Mouse (Mus musculus) lung, embryonic 15.5 days (tissue): ENCODE measurements around the gene Smim6. TPM values are rescaled to one million over a fixed set of nuclear protein-coding genes. Genes with fewer than 3 reads are reported as not detected.

ENCODE experiments used
- polyA plus RNA-seq: library from polyadenylated mRNA; unstranded; fragments of >200 nt; fragmentation: Nextera tagmentation; extraction: Ambion mirVana; gene quantifications from 2 replicates; pipeline ENCODE4 v1.2.1, GENCODE M21; 2015

The Smim6 gene
- polyA plus RNA-seq, 1 experiment from 2014 or later, result 25.5 TPM

Other genes with a start within 250 kb of the Smim6 start
- gene Grb2, start 203.4 kb upstream of the Smim6 start, polyA plus RNA-seq, result 85.6 and 91.0 TPM in 2 replicates
- 23.1 and 24.6 TPM in 2 replicates for gene Tmem94, start 146.6 kb upstream of the Smim6 start, polyA plus RNA-seq
- gene Caskin2, start 98.4 kb upstream of the Smim6 start, polyA plus RNA-seq, result 19.0 and 19.6 TPM in 2 replicates
- 37.3 and 43.0 TPM in 2 replicates for gene Tsen54, start 97.3 kb upstream of the Smim6 start, polyA plus RNA-seq
- 35.1 and 40.1 TPM in 2 replicates for gene Llgl2, start 88.0 kb upstream of the Smim6 start, polyA plus RNA-seq
- gene Myo15b, start 53.6 kb upstream of the Smim6 start, polyA plus RNA-seq, result 0.25 and 0.49 TPM in 2 replicates
- gene Smim5, start 12.1 kb upstream of the Smim6 start, polyA plus RNA-seq, result 3.6 and 4.8 TPM in 2 replicates
- gene Sap30bp, start 21.3 kb downstream of the Smim6 start, polyA plus RNA-seq, result 29.8 and 35.5 TPM in 2 replicates
- 20.5 and 22.3 TPM in 2 replicates for gene Recql5, start 21.5 kb downstream of the Smim6 start, polyA plus RNA-seq
- gene Itgb4, start 62.7 kb downstream of the Smim6 start, polyA plus RNA-seq, result 2.6 and 3.4 TPM in 2 replicates
- 215 and 229 TPM in 2 replicates for gene Galk1, start 100.7 kb downstream of the Smim6 start, polyA plus RNA-seq
- 1,879 and 1,955 TPM in 2 replicates for gene H3f3b, start 115.9 kb downstream of the Smim6 start, polyA plus RNA-seq
- 37.0 and 37.7 TPM in 2 replicates for gene Unk, start 118.3 kb downstream of the Smim6 start, polyA plus RNA-seq
- 4.1 and 6.4 TPM in 2 replicates for gene Unc13d, start 165.9 kb downstream of the Smim6 start, polyA plus RNA-seq
- 58.0 and 67.9 TPM in 2 replicates for gene Wbp2, start 175.0 kb downstream of the Smim6 start, polyA plus RNA-seq
- gene Trim47, start 215.2 kb downstream of the Smim6 start, polyA plus RNA-seq, result 24.9 and 25.9 TPM in 2 replicates
- 3.7 and 4.3 TPM in 2 replicates for gene Trim65, start 219.1 kb downstream of the Smim6 start, polyA plus RNA-seq
- 89.5 and 94.7 TPM in 2 replicates for gene Mrpl38, start 226.9 kb downstream of the Smim6 start, polyA plus RNA-seq